In genomic region chr6:122296918-122297278, GRCm38 (mm10) we compare ENCODE assay signal across 8 mouse cellular contexts. TPM values are rescaled to one million over a fixed set of nuclear protein-coding genes. Genes with fewer than 3 reads are reported as not detected.
DNase-seq lines count a peak whose midpoint lies in the region; ATAC-seq and TF ChIP-seq lines count a peak whose summit lies in the region.

No protein-coding gene starts in this region.

- no peaks in the 10 kb centered on the region for H3K9me3 ChIP-seq in heart, embryonic 12.5 days (replicated peaks)
- no peaks in the 10 kb centered on the region for H3K9me3 ChIP-seq in E14TG2a.4 (ENCODE audit: low read length)
- H3K9me3 ChIP-seq in forebrain, embryonic 16.5 days (ENCODE audit: control insufficient read depth, low read length) = no peaks in the 10 kb centered on the region
- H3K9me3 ChIP-seq in liver, embryonic 16.5 days (replicated peaks; ENCODE audit: control insufficient read depth, low read length) = no peaks in the 10 kb centered on the region

- no peak overlapping the region for H3K27ac ChIP-seq in heart, embryonic 12.5 days (ENCODE audit: poor library complexity, severe bottlenecking)
- H3K27ac ChIP-seq in forebrain, embryonic 16.5 days (ENCODE audit: low read length) = peak overlapping the region; percentile 93
- no peak overlapping the region for H3K27ac ChIP-seq in liver, embryonic 16.5 days (ENCODE audit: low read length)

- peak overlapping the region; percentile 95 for H3K4me2 ChIP-seq in heart, embryonic 12.5 days
- H3K4me2 ChIP-seq in forebrain, embryonic 16.5 days (ENCODE audit: low read length) = peak overlapping the region; percentile 67
- H3K4me2 ChIP-seq in liver, embryonic 16.5 days (ENCODE audit: low read depth, low read length) = peak overlapping the region; percentile 51

- ATAC-seq in heart, embryonic 12.5 days (ENCODE audit: insufficient number of reproducible peaks, low FRiP score) = no peak
- ATAC-seq in forebrain, embryonic 16.5 days = peak; percentile 31
- no peak for ATAC-seq in liver, embryonic 16.5 days (ENCODE audit: low read depth)
- ATAC-seq in monocyte, adult 5-6 weeks (replicated peaks; ENCODE audit: insufficient number of reproducible peaks, low FRiP score, low TSS enrichment, poor library complexity, severe bottlenecking) = no peak

- 0 out of 2 replicates have a peak, but pooled peaks cover 6% of the 10 kb centered on the region for H3K27me3 ChIP-seq in heart, embryonic 12.5 days (replicated peaks)
- peaks cover 35% of the 10 kb centered on the region for H3K27me3 ChIP-seq in E14TG2a.4 (ENCODE audit: insufficient read depth, low read length)
- H3K27me3 ChIP-seq in forebrain, embryonic 16.5 days (replicated peaks; ENCODE audit: control insufficient read depth, insufficient read depth, low read length) = no peaks in the 10 kb centered on the region
- no peaks in the 10 kb centered on the region for H3K27me3 ChIP-seq in liver, embryonic 16.5 days (ENCODE audit: control insufficient read depth, insufficient read depth, low read depth, low read length)

- H3K9ac ChIP-seq in heart, embryonic 12.5 days = peak overlapping the region; percentile 69; the same call in 1 of the 2 replicates
- peak overlapping the region; percentile 80 for H3K9ac ChIP-seq in forebrain, embryonic 16.5 days (replicated peaks; ENCODE audit: low read depth, low read length)
- peak overlapping the region; percentile 16; the same call in 1 of the 2 replicates for H3K9ac ChIP-seq in liver, embryonic 16.5 days (ENCODE audit: low read depth, low read length)

- peaks cover 7% of the 10 kb centered on the region; the same call in 1 of the 2 replicates for H3K4me1 ChIP-seq in heart, embryonic 12.5 days (replicated peaks)
- H3K4me1 ChIP-seq in E14TG2a.4 (replicated peaks; ENCODE audit: low read depth, low read length) = peaks cover 27% of the 10 kb centered on the region
- H3K4me1 ChIP-seq in forebrain, embryonic 16.5 days (replicated peaks; ENCODE audit: control insufficient read depth, insufficient read depth, low read length) = peaks cover 10% of the 10 kb centered on the region; the same call in 1 of the 2 replicates
- no peaks in the 10 kb centered on the region for H3K4me1 ChIP-seq in liver, embryonic 16.5 days (ENCODE audit: control insufficient read depth, low read depth, low read length)

- WGBS in heart, embryonic 12.5 days = 19% methylated on average over 3 of the region's 3 CpGs
- 30% methylated on average over 3 of the region's 3 CpGs for WGBS in forebrain, embryonic 16.5 days
- WGBS in liver, embryonic 16.5 days (ENCODE audit: insufficient replicate concordance) = 30% methylated on average over 3 of the region's 3 CpGs

- no peak for DNase-seq in heart, adult 9 months (ENCODE audit: low spot score in 2 of 2)
- no peak for DNase-seq in embryo, embryonic 10 days (ENCODE audit: low spot score)
- no peak for DNase-seq in cerebellum, adult 11 months

- peak overlapping the region; percentile 61 for H3K4me3 ChIP-seq in heart, embryonic 12.5 days
- H3K4me3 ChIP-seq in E14TG2a.4 (replicated peaks; ENCODE audit: low read length) = 0 out of 2 replicates have a peak overlapping the region, but pooled peaks have one; percentile 61
- H3K4me3 ChIP-seq in forebrain, embryonic 16.5 days (replicated peaks; ENCODE audit: low read length) = peak overlapping the region; percentile 58
- H3K4me3 ChIP-seq in liver, embryonic 16.5 days (ENCODE audit: low read depth, low read length) = peak overlapping the region; percentile 50

- no peak for TF ChIP-seq CTCF in E14TG2a.4 (conservative IDR thresholded peaks at IDR 0.05; ENCODE audit: low read length)

- no peaks in the 10 kb centered on the region for H3K36me3 ChIP-seq in heart, embryonic 12.5 days
- no peaks in the 10 kb centered on the region for H3K36me3 ChIP-seq in E14TG2a.4 (ENCODE audit: insufficient read depth, low read length)
- H3K36me3 ChIP-seq in forebrain, embryonic 16.5 days (ENCODE audit: control insufficient read depth, insufficient read depth) = no peaks in the 10 kb centered on the region
- H3K36me3 ChIP-seq in liver, embryonic 16.5 days (ENCODE audit: control insufficient read depth, insufficient read depth) = no peaks in the 10 kb centered on the region

RNA-seq across cellular contexts. Expression of gene M6pr, which starts 11.6 kb away (rescaled TPM):
- polyA plus RNA-seq in heart, embryonic 12.5 days (2016; fragmentation: Nextera tagmentation; extraction: Ambion mirVana) = 82.0 and 84.6 TPM in 2 replicates
- polyA plus RNA-seq in forebrain, embryonic 16.5 days (2015; fragmentation: Nextera tagmentation; extraction: Ambion mirVana) = 57.0 and 62.4 TPM in 2 replicates
- polyA plus RNA-seq in liver, embryonic 16.5 days (2015; fragmentation: Nextera tagmentation; extraction: Ambion mirVana) = 83.5 and 87.2 TPM in 2 replicates
- total RNA-seq in monocyte, adult 5-6 weeks (2017) = 361 to 422 TPM (median 372 TPM) in 3 replicates

RNA-seq across cellular contexts. Expression of gene Klrg1, which starts 14.2 kb away (rescaled TPM):
- not detected in 2 replicates for polyA plus RNA-seq in heart, embryonic 12.5 days (2016; fragmentation: Nextera tagmentation; extraction: Ambion mirVana)
- 0.40 and 0.87 TPM in 2 replicates for polyA plus RNA-seq in forebrain, embryonic 16.5 days (2015; fragmentation: Nextera tagmentation; extraction: Ambion mirVana)
- polyA plus RNA-seq in liver, embryonic 16.5 days (2015; fragmentation: Nextera tagmentation; extraction: Ambion mirVana) = not detected in 2 replicates
- total RNA-seq in monocyte, adult 5-6 weeks (2017) = 101 to 234 TPM (median 111 TPM) in 3 replicates

RNA-seq across cellular contexts. Expression of gene Phc1, which starts 43.5 kb away (rescaled TPM):
- 13.7 and 14.3 TPM in 2 replicates for polyA plus RNA-seq in heart, embryonic 12.5 days (2016; fragmentation: Nextera tagmentation; extraction: Ambion mirVana)
- 32.7 and 36.9 TPM in 2 replicates for polyA plus RNA-seq in forebrain, embryonic 16.5 days (2015; fragmentation: Nextera tagmentation; extraction: Ambion mirVana)
- 1.1 and 1.2 TPM in 2 replicates for polyA plus RNA-seq in liver, embryonic 16.5 days (2015; fragmentation: Nextera tagmentation; extraction: Ambion mirVana)
- 4.1 to 7.6 TPM (median 6.6 TPM) in 3 replicates for total RNA-seq in monocyte, adult 5-6 weeks (2017)

Comparison
In these comparisons a context has a peak if more than half of its experiments do, and no peak if none do; other contexts are left out.
1. H3K9ac ChIP-seq: peak in every context shown above with its lines; median percentile 80 in forebrain, embryonic 16.5 days; 69 in heart, embryonic 12.5 days; 16 in liver, embryonic 16.5 days.